Mouse (Mus musculus): ENCODE measurements around the gene Eif4ebp2. TPM values are rescaled to one million over a fixed set of nuclear protein-coding genes. Genes with fewer than 3 reads are reported as not detected.
"Not testable (repeated sequence)": the region's sequence is repeated elsewhere in the genome, so short reads cannot be mapped to it uniquely, and the experiment has no call there.

The Eif4ebp2 gene
- polyA plus RNA-seq, 1 experiment from 2014 or later: 63.3 TPM

- not testable (repeated sequence) for H3K36me3 ChIP-seq; H3K9ac ChIP-seq; H3K27me3 ChIP-seq; H3K27ac ChIP-seq; ATAC-seq (ENCODE audit: insufficient number of reproducible peaks, insufficient read depth, low FRiP score, low TSS enrichment, low read depth); H3K9me3 ChIP-seq; H3K4me2 ChIP-seq; H3K4me3 ChIP-seq
- peaks cover 28% of the 10 kb centered on the region for H3K4me1 ChIP-seq
- WGBS: 65% methylated on average over 3 of the region's 3 CpGs
These were observed 710 bp upstream of the Eif4ebp2 start for GRCm38 (mm10) chr10:61453171-61453570.

- Histone ChIP-seq H3K27me3 (no peaks in the 10 kb centered on the region), H3K4me3 (peak overlapping the region; percentile 100), H3K9ac (peak overlapping the region; percentile 94), H3K36me3 (peaks cover 5% of the 10 kb centered on the region; the same call in 1 of the 2 replicates), H3K27ac (peak overlapping the region; percentile 72), H3K9me3 (no peaks in the 10 kb centered on the region), H3K4me1 (peaks cover 37% of the 10 kb centered on the region), H3K4me2 (peak overlapping the region; percentile 83)
- under 1% methylated on average over 60 of the region's 62 CpGs for WGBS
- ATAC-seq (ENCODE audit: insufficient number of reproducible peaks, insufficient read depth, low FRiP score, low TSS enrichment, low read depth): peak; percentile 67
These were observed 387 bp downstream of the Eif4ebp2 start for GRCm38 (mm10) chr10:61451931-61452617.

GRCm38 (mm10) chr10:61451463-61451930 lies 964 bp downstream of the Eif4ebp2 start:
- Histone ChIP-seq H3K4me2 (peak overlapping the region; percentile 83), H3K4me3 (peak overlapping the region; percentile 100), H3K9me3 (no peaks in the 10 kb centered on the region), H3K27ac (peak overlapping the region; percentile 72; the same call in 1 of the 2 replicates), H3K36me3 (peaks cover 5% of the 10 kb centered on the region; the same call in 1 of the 2 replicates), H3K4me1 (peaks cover 42% of the 10 kb centered on the region), H3K9ac (peak overlapping the region; percentile 94), H3K27me3 (no peaks in the 10 kb centered on the region)
- no peak for ATAC-seq (ENCODE audit: insufficient number of reproducible peaks, insufficient read depth, low FRiP score, low TSS enrichment, low read depth)
- WGBS: 6% methylated on average over 8 of the region's 8 CpGs

GRCm38 (mm10) chr10:61448834-61449233 lies 3.6 kb downstream of the Eif4ebp2 start:
- Histone ChIP-seq H3K4me2 (no peak overlapping the region), H3K27me3 (no peaks in the 10 kb centered on the region), H3K4me3 (no peak overlapping the region), H3K9ac (no peak overlapping the region), H3K36me3 (peaks cover 5% of the 10 kb centered on the region; the same call in 1 of the 2 replicates), H3K9me3 (no peaks in the 10 kb centered on the region), H3K4me1 (peaks cover 66% of the 10 kb centered on the region), H3K27ac (no peak overlapping the region)
- ATAC-seq (ENCODE audit: insufficient number of reproducible peaks, insufficient read depth, low FRiP score, low TSS enrichment, low read depth): no peak
- WGBS: 77% methylated on average over 3 of the region's 3 CpGs

- 75% methylated on average over 10 of the region's 10 CpGs for WGBS
- Histone ChIP-seq H3K9ac (no peak overlapping the region), H3K36me3 (peaks cover 5% of the 10 kb centered on the region; the same call in 1 of the 2 replicates), H3K4me3 (no peak overlapping the region), H3K27me3 (no peaks in the 10 kb centered on the region), H3K4me2 (no peak overlapping the region), H3K27ac (no peak overlapping the region), H3K4me1 (peaks cover 76% of the 10 kb centered on the region), H3K9me3 (no peaks in the 10 kb centered on the region)
- no peak for ATAC-seq (ENCODE audit: insufficient number of reproducible peaks, insufficient read depth, low FRiP score, low TSS enrichment, low read depth)
These were observed 4.7 kb downstream of the Eif4ebp2 start for GRCm38 (mm10) chr10:61447581-61448353.

- no peak for ATAC-seq (ENCODE audit: insufficient number of reproducible peaks, insufficient read depth, low FRiP score, low TSS enrichment, low read depth)
- H3K4me1 ChIP-seq: peaks cover 72% of the 10 kb centered on the region
- H3K36me3 ChIP-seq: peaks cover 11% of the 10 kb centered on the region; the same call in 1 of the 2 replicates
- H3K9me3 ChIP-seq: no peaks in the 10 kb centered on the region
- no peaks in the 10 kb centered on the region for H3K27me3 ChIP-seq
- no peak overlapping the region for H3K4me3 ChIP-seq
- WGBS: 82% methylated on average over 3 of the region's 3 CpGs
- H3K9ac ChIP-seq: no peak overlapping the region
- no peak overlapping the region for H3K4me2 ChIP-seq
- no peak overlapping the region for H3K27ac ChIP-seq
These were observed 7.4 kb downstream of the Eif4ebp2 start for GRCm38 (mm10) chr10:61445016-61445415.

- ATAC-seq (ENCODE audit: insufficient number of reproducible peaks, insufficient read depth, low FRiP score, low TSS enrichment, low read depth): no peak
- no peak overlapping the region for H3K4me2 ChIP-seq
- no peak overlapping the region for H3K4me3 ChIP-seq
- no peaks in the 10 kb centered on the region for H3K9me3 ChIP-seq
- peaks cover 63% of the 10 kb centered on the region for H3K4me1 ChIP-seq
- no peaks in the 10 kb centered on the region for H3K27me3 ChIP-seq
- no peak overlapping the region for H3K9ac ChIP-seq
- H3K27ac ChIP-seq: peak overlapping the region; percentile 53
- 53% methylated on average over 1 of the region's 1 CpGs for WGBS
- H3K36me3 ChIP-seq: peaks cover 6% of the 10 kb centered on the region
These were observed 8.6 kb downstream of the Eif4ebp2 start for GRCm38 (mm10) chr10:61443876-61444275.

- H3K4me1 ChIP-seq: peaks cover 58% of the 10 kb centered on the region
- peak overlapping the region; percentile 53 for H3K27ac ChIP-seq
- H3K4me3 ChIP-seq: no peak overlapping the region
- WGBS: 33% methylated on average over 6 of the region's 6 CpGs
- H3K9ac ChIP-seq: no peak overlapping the region
- no peak overlapping the region for H3K4me2 ChIP-seq
- H3K36me3 ChIP-seq: peaks cover 6% of the 10 kb centered on the region
- H3K27me3 ChIP-seq: no peaks in the 10 kb centered on the region
- no peaks in the 10 kb centered on the region for H3K9me3 ChIP-seq
- no peak for ATAC-seq (ENCODE audit: insufficient number of reproducible peaks, insufficient read depth, low FRiP score, low TSS enrichment, low read depth)
These were observed 9.0 kb downstream of the Eif4ebp2 start for GRCm38 (mm10) chr10:61443456-61443855.

- ATAC-seq (ENCODE audit: insufficient number of reproducible peaks, insufficient read depth, low FRiP score, low TSS enrichment, low read depth): no peak
- peaks cover 32% of the 10 kb centered on the region for H3K4me1 ChIP-seq
- no peak overlapping the region for H3K9ac ChIP-seq
- no peaks in the 10 kb centered on the region for H3K9me3 ChIP-seq
- H3K4me3 ChIP-seq: no peak overlapping the region
- H3K36me3 ChIP-seq: peaks cover 7% of the 10 kb centered on the region
- no peaks in the 10 kb centered on the region for H3K27me3 ChIP-seq
- no peak overlapping the region for H3K4me2 ChIP-seq
- H3K27ac ChIP-seq: no peak overlapping the region
- 78% methylated on average over 7 of the region's 7 CpGs for WGBS
These were observed 12.2 kb downstream of the Eif4ebp2 start for GRCm38 (mm10) chr10:61440202-61440800.

GRCm38 (mm10) chr10:61431375-61431774 lies 21.1 kb downstream of the Eif4ebp2 start:
- Histone ChIP-seq H3K36me3 (peaks cover 56% of the 10 kb centered on the region), H3K4me1 (no peaks in the 10 kb centered on the region; the same call in 1 of the 2 replicates), H3K4me2 (no peak overlapping the region), H3K27me3 (no peaks in the 10 kb centered on the region), H3K9ac (no peak overlapping the region), H3K27ac (no peak overlapping the region), H3K9me3 (no peaks in the 10 kb centered on the region), H3K4me3 (no peak overlapping the region)
- ATAC-seq (ENCODE audit: insufficient number of reproducible peaks, insufficient read depth, low FRiP score, low TSS enrichment, low read depth): no peak
- 88% methylated on average over 9 of the region's 9 CpGs for WGBS

- Histone ChIP-seq H3K4me3 (no peak overlapping the region), H3K27me3 (no peaks in the 10 kb centered on the region), H3K4me1 (peaks cover 11% of the 10 kb centered on the region), H3K9ac (no peak overlapping the region), H3K27ac (no peak overlapping the region), H3K4me2 (no peak overlapping the region), H3K36me3 (peaks cover 43% of the 10 kb centered on the region), H3K9me3 (no peaks in the 10 kb centered on the region)
- WGBS: 87% methylated on average over 5 of the region's 5 CpGs
- ATAC-seq (ENCODE audit: insufficient number of reproducible peaks, insufficient read depth, low FRiP score, low TSS enrichment, low read depth): no peak
These were observed 23.4 kb downstream of the Eif4ebp2 start for GRCm38 (mm10) chr10:61429043-61429442.

Data from embryonic facial prominence, embryonic 13.5 days (tissue).